Mouse (Mus musculus) cerebellum, adult 2 months (tissue): ENCODE results near the gene Idh1.

Experiments used
- CTCF ChIP-seq: fragments of 200-500 bp; IDR thresholded peaks from 2 replicates; pipeline ENCODE4 v1.5.1; 2011; ENCODE audit warnings: low read depth, mild to moderate bottlenecking, control low read depth, low read length, moderate library complexity, borderline replicate concordance; ENCODE audit not compliant: insufficient read depth
- POLR2A ChIP-seq: fragments of 200-500 bp; IDR thresholded peaks from 2 replicates; pipeline ENCODE4 v1.6.1; 2011; ENCODE audit warnings: low read length, control low read depth, borderline replicate concordance; ENCODE audit not compliant: insufficient read depth

GRCm38 (mm10) chr1:65176171-65176570, 10.1 kb downstream of the Idh1 start:
- TF ChIP-seq POLR2A (no peak), CTCF (no peak)
